Mouse (Mus musculus): ENCODE measurements around the gene Fgfbp1. TPM values are rescaled to one million over a fixed set of nuclear protein-coding genes. Genes with fewer than 3 reads are reported as not detected.

The Fgfbp1 gene
- polyA plus RNA-seq (2014; fragmentation: Illumina TruSeq; extraction: RNeasy Lipid Tissue Mini Kit (QIAGEN cat#74804); ENCODE audit: low read depth, low replicate concordance), result not detected

DNA sequence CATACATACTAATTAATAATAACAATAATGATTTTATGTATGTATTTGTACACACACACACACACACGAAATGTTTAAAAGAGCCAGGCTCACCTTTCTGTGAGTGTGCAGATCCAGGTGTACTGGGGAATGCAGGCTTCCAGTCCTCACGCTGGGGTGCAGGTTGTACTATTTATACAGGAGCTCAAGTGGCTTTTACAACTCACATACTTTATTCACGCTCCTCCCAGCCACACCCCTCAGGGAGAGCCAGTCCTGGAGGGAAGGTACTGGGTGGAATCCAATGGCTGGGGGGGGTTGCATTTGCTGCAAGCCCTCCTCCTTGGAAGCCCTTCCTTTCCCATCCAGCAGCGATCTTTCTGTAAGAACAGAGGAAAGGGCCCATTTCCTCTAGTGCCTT is at the start of gene Fgfbp1:
Fgfbp1 (minus strand) TSS at position 160 of the 400 bp plus-strand sequence.

Other genes starting within 250 kb of the Fgfbp1 start
- 1.5 TPM for gene Bst1, start 162.9 kb downstream of the Fgfbp1 start, polyA plus RNA-seq (2014; fragmentation: Illumina TruSeq; extraction: RNeasy Lipid Tissue Mini Kit (QIAGEN cat#74804); ENCODE audit: low read depth, low replicate concordance)
- gene Fbxl5, start 160.1 kb downstream of the Fgfbp1 start, polyA plus RNA-seq (2014; fragmentation: Illumina TruSeq; extraction: RNeasy Lipid Tissue Mini Kit (QIAGEN cat#74804); ENCODE audit: low read depth, low replicate concordance), result 56.6 TPM
- gene Cd38, start 113.2 kb downstream of the Fgfbp1 start, polyA plus RNA-seq (2014; fragmentation: Illumina TruSeq; extraction: RNeasy Lipid Tissue Mini Kit (QIAGEN cat#74804); ENCODE audit: low read depth, low replicate concordance), result 18.5 TPM
- not detected for gene Gm7879, start 68.6 kb downstream of the Fgfbp1 start, polyA plus RNA-seq (2014; fragmentation: Illumina TruSeq; extraction: RNeasy Lipid Tissue Mini Kit (QIAGEN cat#74804); ENCODE audit: low read depth, low replicate concordance)
- 11.3 TPM for gene Prom1, start 120.3 kb upstream of the Fgfbp1 start, polyA plus RNA-seq (2014; fragmentation: Illumina TruSeq; extraction: RNeasy Lipid Tissue Mini Kit (QIAGEN cat#74804); ENCODE audit: low read depth, low replicate concordance)
- 87.2 TPM for gene Tapt1, start 244.8 kb upstream of the Fgfbp1 start, polyA plus RNA-seq (2014; fragmentation: Illumina TruSeq; extraction: RNeasy Lipid Tissue Mini Kit (QIAGEN cat#74804); ENCODE audit: low read depth, low replicate concordance)